Mouse (Mus musculus): Measurements from ENCODE around the gene Epb42.
A peak's percentile ranks its signal among the peaks of the same experiment; 100 is the strongest.
"Not testable (repeated sequence)": the region's sequence is repeated elsewhere in the genome, so short reads cannot be mapped to it uniquely, and the experiment has no call there.

The Epb42 gene

GRCm38 (mm10) chr2:121007925-121008663 is 28.8 kb downstream of the Epb42 start, which contains the start of gene Ccndbp1:
Gene Ccndbp1, plus strand, starts transcription at chr2:121008403.
- DNase-seq (ENCODE audit: low read depth), result peak; percentile 92

- no peak for DNase-seq (ENCODE audit: low read depth)
These were observed 29.9 kb downstream of the Epb42 start for GRCm38 (mm10) chr2:121006986-121007385.

GRCm38 (mm10) chr2:121004018-121004811 is 32.7 kb downstream of the Epb42 start:
- DNase-seq (ENCODE audit: low read depth), result no peak

- DNase-seq (ENCODE audit: low read depth), result peak; percentile 34
These were observed 33.3 kb downstream of the Epb42 start for GRCm38 (mm10) chr2:121003586-121003985.

- no peak for DNase-seq (ENCODE audit: low read depth)
These were observed 38.0 kb downstream of the Epb42 start for GRCm38 (mm10) chr2:120998863-120999262.

- DNase-seq (ENCODE audit: low read depth), result not testable (repeated sequence)
These were observed 40.3 kb downstream of the Epb42 start for GRCm38 (mm10) chr2:120996607-120997006.

- no peak for DNase-seq (ENCODE audit: low read depth)
These were observed 45.7 kb downstream of the Epb42 start for GRCm38 (mm10) chr2:120991196-120991595.

- DNase-seq (ENCODE audit: low read depth), result peak; percentile 32
These were observed 51.6 kb downstream of the Epb42 start for GRCm38 (mm10) chr2:120985241-120985640.

GRCm38 (mm10) chr2:120983611-120984010 is 53.3 kb downstream of the Epb42 start:
- DNase-seq (ENCODE audit: low read depth), result no peak

- DNase-seq (ENCODE audit: low read depth), result no peak
These were observed 56.0 kb downstream of the Epb42 start for GRCm38 (mm10) chr2:120980861-120981260.

- DNase-seq (ENCODE audit: low read depth), result no peak
These were observed 57.1 kb downstream of the Epb42 start for GRCm38 (mm10) chr2:120979819-120980218.

GRCm38 (mm10) chr2:120978693-120979037 is 58.2 kb downstream of the Epb42 start:
- peak; percentile 51 for DNase-seq (ENCODE audit: low read depth)

- peak; percentile 49 for DNase-seq (ENCODE audit: low read depth)
These were observed 58.8 kb downstream of the Epb42 start for GRCm38 (mm10) chr2:120977926-120978692.

GRCm38 (mm10) chr2:120976990-120977925 is 59.6 kb downstream of the Epb42 start, which contains the start of gene Tmem62:
Gene Tmem62, plus strand, starts transcription at chr2:120977017.
- DNase-seq (ENCODE audit: low read depth), result peak; percentile 78

GRCm38 (mm10) chr2:120976308-120976707 is 60.6 kb downstream of the Epb42 start:
- peak; percentile 57 for DNase-seq (ENCODE audit: low read depth)

- DNase-seq (ENCODE audit: low read depth), result no peak
These were observed 63.9 kb downstream of the Epb42 start for GRCm38 (mm10) chr2:120972964-120973363.

GRCm38 (mm10) chr2:120972257-120972656 is 64.6 kb downstream of the Epb42 start:
- not testable (repeated sequence) for DNase-seq (ENCODE audit: low read depth)

- DNase-seq (ENCODE audit: low read depth), result no peak
These were observed 65.1 kb downstream of the Epb42 start for GRCm38 (mm10) chr2:120971766-120972165.

- DNase-seq (ENCODE audit: low read depth), result peak; percentile 90
These were observed 66.3 kb downstream of the Epb42 start, which contains the start of gene Ubr1 for GRCm38 (mm10) chr2:120970559-120971080. Gene Ubr1, minus strand, starts transcription at chr2:120970715.

- no peak for DNase-seq (ENCODE audit: low read depth)
These were observed 66.8 kb downstream of the Epb42 start for GRCm38 (mm10) chr2:120970045-120970539.
